Mouse (Mus musculus) hindbrain, embryonic 14.5 days (tissue): ENCODE data around the gene Gpc6. TPM values are rescaled to one million over a fixed set of nuclear protein-coding genes. Genes with fewer than 3 reads are reported as not detected.

Experiments used
- ATAC-seq: fragments of 200-750 bp; cut with Nextera tagmentation; 2 replicates; pipeline ENCODE4 v1.8.0; 2017; ENCODE audit warnings: moderate number of reproducible peaks, mild to moderate bottlenecking, moderate TSS enrichment, moderate library complexity; ENCODE audit not compliant: low FRiP score
- DNase-seq: peaks from one replicate; pipeline ENCODE4 v3.0.0-alpha.2; 2015; ENCODE audit warnings: low spot score
- H3K27ac ChIP-seq: fragments of 300-500 bp; sonication (generic); 2 replicates; pipeline ENCODE4 v1.5.1; 2014; ENCODE audit warnings: mild to moderate bottlenecking, moderate library complexity
- H3K27me3 ChIP-seq: fragments of 300-500 bp; sonication (generic); 2 replicates; pipeline ENCODE4 v1.6.1; 2014; ENCODE audit warnings: mild to moderate bottlenecking, low read length, mixed read lengths; ENCODE audit not compliant: control insufficient read depth, insufficient read depth
- H3K36me3 ChIP-seq: fragments of 300-500 bp; sonication (generic); replicated peaks from 2 replicates; pipeline ENCODE4 v1.6.1; 2014; ENCODE audit not compliant: control insufficient read depth, insufficient read depth
- H3K4me1 ChIP-seq: fragments of 300-500 bp; sonication (generic); replicated peaks from 2 replicates; pipeline ENCODE4 v1.6.1; 2014; ENCODE audit warnings: antibody characterized with exemption, low read length, mixed read lengths; ENCODE audit not compliant: control insufficient read depth, insufficient read depth
- H3K4me2 ChIP-seq: fragments of 300-500 bp; sonication (generic); replicated peaks from 2 replicates; pipeline ENCODE4 v1.6.1; 2014; ENCODE audit warnings: mild to moderate bottlenecking, moderate library complexity
- H3K4me3 ChIP-seq: fragments of 300-500 bp; sonication (generic); replicated peaks from 2 replicates; pipeline ENCODE4 v1.5.1; 2014; ENCODE audit warnings: mild to moderate bottlenecking, low read length
- H3K9ac ChIP-seq: fragments of 300-500 bp; sonication (generic); 2 replicates; pipeline ENCODE4 v1.6.1; 2014
- H3K9me3 ChIP-seq: fragments of 300-500 bp; sonication (generic); 2 replicates; pipeline ENCODE4 v1.6.1; 2016; ENCODE audit warnings: low read length; ENCODE audit not compliant: control insufficient read depth
- WGBS: fragments of 180-500 bp; shearing (Covaris S2); extraction: QIAGEN DNeasy Blood & Tissue Kit; methylation state at CpG from one replicate; pipeline ENCODE4 v1.1.7; 2014; 5-methylcytosine and 5-hydroxymethylcytosine counted together
- polyA plus RNA-seq: library from polyadenylated mRNA; unstranded; fragments of >200 nt; fragmentation: Nextera tagmentation; extraction: Ambion mirVana; gene quantifications from 2 replicates; pipeline ENCODE4 v1.2.1, GENCODE M21; 2014

Gene Gpc6
- polyA plus RNA-seq, 1 experiment from 2014 or later, result 18.6 TPM

- 76% methylated on average over 7 of the region's 7 CpGs for WGBS
- no peak overlapping the region for H3K4me2 ChIP-seq
- ATAC-seq, result no peak
Observed at GRCm38 (mm10) chr14:117351296-117351695, 426.2 kb downstream of the Gpc6 start.

GRCm38 (mm10) chr14:117361155-117361964 is 436.2 kb downstream of the Gpc6 start:
- H3K9ac ChIP-seq, result no peak overlapping the region
- H3K27me3 ChIP-seq, result no peaks in the 10 kb centered on the region
- H3K4me1 ChIP-seq, result peaks cover 4% of the 10 kb centered on the region; the same call in 1 of the 2 replicates
- WGBS, result 41% methylated on average over 9 of the region's 9 CpGs
- H3K36me3 ChIP-seq, result no peaks in the 10 kb centered on the region
- no peak overlapping the region for H3K4me2 ChIP-seq
- no peak overlapping the region for H3K4me3 ChIP-seq
- no peak overlapping the region for H3K27ac ChIP-seq
- H3K9me3 ChIP-seq, result no peaks in the 10 kb centered on the region
- DNase-seq (no peak), ATAC-seq (peak; percentile 43; the same call in 1 of the 2 replicates)

More at GRCm38 (mm10) chr14:117351296-117351695, 426.2 kb downstream of the Gpc6 start:
- no peak overlapping the region for H3K9ac ChIP-seq
- no peak for DNase-seq
- H3K27ac ChIP-seq, result no peak overlapping the region
- no peaks in the 10 kb centered on the region for H3K4me1 ChIP-seq
- H3K27me3 ChIP-seq, result no peaks in the 10 kb centered on the region
- no peaks in the 10 kb centered on the region for H3K36me3 ChIP-seq
- no peak overlapping the region for H3K4me3 ChIP-seq
- no peaks in the 10 kb centered on the region for H3K9me3 ChIP-seq

GRCm38 (mm10) chr14:117361965-117362309 is 436.8 kb downstream of the Gpc6 start:
- H3K36me3 ChIP-seq, result no peaks in the 10 kb centered on the region
- H3K27me3 ChIP-seq, result no peaks in the 10 kb centered on the region
- no peak for DNase-seq
- H3K9ac ChIP-seq, result no peak overlapping the region
- H3K4me1 ChIP-seq, result peaks cover 4% of the 10 kb centered on the region; the same call in 1 of the 2 replicates
- WGBS, result 77% methylated on average over 2 of the region's 2 CpGs
- H3K27ac ChIP-seq, result no peak overlapping the region
- no peaks in the 10 kb centered on the region for H3K9me3 ChIP-seq
- no peak; the same call in 1 of the 2 replicates for ATAC-seq
- no peak overlapping the region for H3K4me3 ChIP-seq
- H3K4me2 ChIP-seq, result no peak overlapping the region

- H3K4me3 ChIP-seq, result no peak overlapping the region
- no peak for DNase-seq
Observed at GRCm38 (mm10) chr14:117369331-117369866, 444.3 kb downstream of the Gpc6 start.

GRCm38 (mm10) chr14:117376822-117377376 is 451.8 kb downstream of the Gpc6 start:
- H3K4me1 ChIP-seq, result no peaks in the 10 kb centered on the region
- 35% methylated on average over 4 of the region's 4 CpGs for WGBS

More at GRCm38 (mm10) chr14:117369331-117369866, 444.3 kb downstream of the Gpc6 start:
- Histone ChIP-seq H3K9ac (no peak overlapping the region), H3K4me2 (no peak overlapping the region), H3K4me1 (no peaks in the 10 kb centered on the region), H3K36me3 (no peaks in the 10 kb centered on the region), H3K27me3 (no peaks in the 10 kb centered on the region), H3K27ac (no peak overlapping the region), H3K9me3 (no peaks in the 10 kb centered on the region)
- 85% methylated on average over 18 of the region's 18 CpGs for WGBS
- no peak for ATAC-seq

GRCm38 (mm10) chr14:117379979-117380378 is 454.9 kb downstream of the Gpc6 start:
- Histone ChIP-seq H3K4me2 (no peak overlapping the region), H3K27ac (no peak overlapping the region), H3K27me3 (no peaks in the 10 kb centered on the region), H3K9ac (no peak overlapping the region), H3K4me3 (no peak overlapping the region), H3K9me3 (no peaks in the 10 kb centered on the region), H3K36me3 (no peaks in the 10 kb centered on the region), H3K4me1 (no peaks in the 10 kb centered on the region)
- ATAC-seq (no peak), DNase-seq (no peak)
- 78% methylated on average over 6 of the region's 6 CpGs for WGBS

More at GRCm38 (mm10) chr14:117376822-117377376, 451.8 kb downstream of the Gpc6 start:
- Histone ChIP-seq H3K27me3 (no peaks in the 10 kb centered on the region), H3K27ac (no peak overlapping the region), H3K4me3 (no peak overlapping the region), H3K9me3 (no peaks in the 10 kb centered on the region), H3K4me2 (no peak overlapping the region), H3K9ac (no peak overlapping the region), H3K36me3 (no peaks in the 10 kb centered on the region)
- DNase-seq (no peak), ATAC-seq (no peak)

GRCm38 (mm10) chr14:117383188-117383587 is 458.1 kb downstream of the Gpc6 start:
- 0 out of 2 replicates have a peak, but pooled peaks cover 3% of the 10 kb centered on the region for H3K4me1 ChIP-seq
- H3K36me3 ChIP-seq, result no peaks in the 10 kb centered on the region
- no peak overlapping the region for H3K4me2 ChIP-seq
- ATAC-seq (peak; percentile 59; the same call in 1 of the 2 replicates), DNase-seq (no peak)
- H3K9me3 ChIP-seq, result no peaks in the 10 kb centered on the region
- no peak overlapping the region for H3K9ac ChIP-seq
- H3K27ac ChIP-seq, result no peak overlapping the region
- H3K27me3 ChIP-seq, result no peaks in the 10 kb centered on the region
- WGBS, result 28% methylated on average over 7 of the region's 7 CpGs
- H3K4me3 ChIP-seq, result no peak overlapping the region

- Histone ChIP-seq H3K4me2 (no peak overlapping the region), H3K36me3 (no peaks in the 10 kb centered on the region), H3K9me3 (no peaks in the 10 kb centered on the region), H3K9ac (no peak overlapping the region), H3K4me3 (no peak overlapping the region), H3K27me3 (no peaks in the 10 kb centered on the region), H3K27ac (no peak overlapping the region), H3K4me1 (0 out of 2 replicates have a peak, but pooled peaks cover 3% of the 10 kb centered on the region)
- DNase-seq (no peak), ATAC-seq (peak; percentile 43; the same call in 1 of the 2 replicates)
- 40% methylated on average over 8 of the region's 8 CpGs for WGBS
Observed at GRCm38 (mm10) chr14:117384096-117384770, 459.1 kb downstream of the Gpc6 start.

- 0 out of 2 replicates have a peak, but pooled peaks cover 3% of the 10 kb centered on the region for H3K4me1 ChIP-seq
- DNase-seq (no peak), ATAC-seq (no peak)
- no peak overlapping the region for H3K9ac ChIP-seq
- no peaks in the 10 kb centered on the region for H3K27me3 ChIP-seq
- no peaks in the 10 kb centered on the region for H3K9me3 ChIP-seq
- no peak overlapping the region for H3K27ac ChIP-seq
- no peaks in the 10 kb centered on the region for H3K36me3 ChIP-seq
- no peak overlapping the region for H3K4me2 ChIP-seq
- H3K4me3 ChIP-seq, result no peak overlapping the region
Observed at GRCm38 (mm10) chr14:117385731-117386270, 460.7 kb downstream of the Gpc6 start.
